Mouse (Mus musculus): ENCODE results near the gene Hpse. TPM values are rescaled to one million over a fixed set of nuclear protein-coding genes. Genes with fewer than 3 reads are reported as not detected.

Hpse gene
- polyA plus RNA-seq, 1 experiment = 2.5 TPM

- DNase-seq (ENCODE audit: extremely low spot score in 1 of 2, low spot score in 1 of 2) = no peak
Observed at GRCm38 (mm10) chr5:100697886-100698285, 21.6 kb downstream of the Hpse start.

- DNase-seq (ENCODE audit: extremely low spot score in 1 of 2, low spot score in 1 of 2) = no peak
Observed at GRCm38 (mm10) chr5:100697398-100697797, 22.1 kb downstream of the Hpse start.

GRCm38 (mm10) chr5:100685631-100686030 is 33.9 kb downstream of the Hpse start:
- no peak for DNase-seq (ENCODE audit: extremely low spot score in 1 of 2, low spot score in 1 of 2)

- DNase-seq (ENCODE audit: extremely low spot score in 1 of 2, low spot score in 1 of 2) = no peak
Observed at GRCm38 (mm10) chr5:100680542-100680933, 39.0 kb downstream of the Hpse start.

GRCm38 (mm10) chr5:100679911-100680541 is 39.5 kb downstream of the Hpse start:
- DNase-seq (ENCODE audit: extremely low spot score in 1 of 2, low spot score in 1 of 2) = no peak

- peak; percentile 55 to 82 for DNase-seq (ENCODE audit: extremely low spot score in 1 of 2, low spot score in 1 of 2)
Observed at GRCm38 (mm10) chr5:100674711-100675376, 44.7 kb downstream of the Hpse start, which contains the start of gene Coq2. Gene Coq2 (minus strand): TSS chr5:100675140.

- peak; percentile 66 to 90 for DNase-seq (ENCODE audit: extremely low spot score in 1 of 2, low spot score in 1 of 2)
Observed at GRCm38 (mm10) chr5:100673745-100674486, 45.6 kb downstream of the Hpse start.

- DNase-seq (ENCODE audit: extremely low spot score in 1 of 2, low spot score in 1 of 2) = no peak
Observed at GRCm38 (mm10) chr5:100672403-100672802, 47.1 kb downstream of the Hpse start.

- DNase-seq (ENCODE audit: extremely low spot score in 1 of 2, low spot score in 1 of 2) = no peak
Observed at GRCm38 (mm10) chr5:100671897-100672296, 47.6 kb downstream of the Hpse start.

- peak in 1 of 2 experiments; percentile 66 for DNase-seq (ENCODE audit: extremely low spot score in 1 of 2, low spot score in 1 of 2)
Observed at GRCm38 (mm10) chr5:100671398-100671797, 48.1 kb downstream of the Hpse start.

- DNase-seq (ENCODE audit: extremely low spot score in 1 of 2, low spot score in 1 of 2) = no peak
Observed at GRCm38 (mm10) chr5:100666965-100667364, 52.6 kb downstream of the Hpse start.

- DNase-seq (ENCODE audit: extremely low spot score in 1 of 2, low spot score in 1 of 2) = peak in 1 of 2 experiments; percentile 63
Observed at GRCm38 (mm10) chr5:100663854-100664253, 55.7 kb downstream of the Hpse start.

GRCm38 (mm10) chr5:100663011-100663410 is 56.5 kb downstream of the Hpse start:
- no peak for DNase-seq (ENCODE audit: extremely low spot score in 1 of 2, low spot score in 1 of 2)

GRCm38 (mm10) chr5:100658460-100658859 is 61.1 kb downstream of the Hpse start:
- DNase-seq (ENCODE audit: extremely low spot score in 1 of 2, low spot score in 1 of 2) = peak in 1 of 2 experiments; percentile 62

- no peak for DNase-seq (ENCODE audit: extremely low spot score in 1 of 2, low spot score in 1 of 2)
Observed at GRCm38 (mm10) chr5:100656352-100656751, 63.2 kb downstream of the Hpse start.

GRCm38 (mm10) chr5:100652327-100652726 is 67.2 kb downstream of the Hpse start:
- no peak for DNase-seq (ENCODE audit: extremely low spot score in 1 of 2, low spot score in 1 of 2)

GRCm38 (mm10) chr5:100651486-100651885 is 68.0 kb downstream of the Hpse start:
- no peak for DNase-seq (ENCODE audit: extremely low spot score in 1 of 2, low spot score in 1 of 2)

GRCm38 (mm10) chr5:100650969-100651368 is 68.5 kb downstream of the Hpse start:
- DNase-seq (ENCODE audit: extremely low spot score in 1 of 2, low spot score in 1 of 2) = no peak

- no peak for DNase-seq (ENCODE audit: extremely low spot score in 1 of 2, low spot score in 1 of 2)
Observed at GRCm38 (mm10) chr5:100648546-100648945, 71.0 kb downstream of the Hpse start.

GRCm38 (mm10) chr5:100648046-100648445 is 71.5 kb downstream of the Hpse start:
- DNase-seq (ENCODE audit: extremely low spot score in 1 of 2, low spot score in 1 of 2) = no peak

GRCm38 (mm10) chr5:100646558-100646957 is 73.0 kb downstream of the Hpse start:
- no peak for DNase-seq (ENCODE audit: extremely low spot score in 1 of 2, low spot score in 1 of 2)
